Mouse (Mus musculus): ENCODE data around the gene Tuba1b.

The Tuba1b gene

GRCm38 (mm10) chr15:98902600-98902999 is 31.8 kb downstream of the Tuba1b start:
- TF ChIP-seq GATA4 (IDR thresholded peaks at IDR 0.05; ENCODE audit: insufficient replicate concordance, low read length), result no peak

DNA sequence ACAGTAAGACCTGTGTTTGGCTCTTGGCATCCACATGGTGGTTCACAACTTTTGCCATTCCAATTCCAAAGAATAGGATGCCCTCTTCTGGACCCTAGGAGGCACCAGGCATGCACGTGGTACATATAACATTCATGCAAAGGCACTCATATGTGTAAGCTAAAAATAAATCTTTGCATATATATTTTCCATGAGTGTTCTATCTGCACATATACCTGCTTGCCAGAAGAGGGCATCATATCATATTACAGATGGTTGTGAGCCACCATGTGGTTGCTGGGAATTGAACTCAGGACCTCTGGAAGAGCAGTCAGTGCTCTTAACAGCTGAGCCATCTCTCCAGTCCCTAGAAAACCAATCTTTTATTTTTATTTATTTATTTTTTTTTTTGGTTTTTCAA is 32.8 kb downstream of the Tuba1b start:
- TF ChIP-seq GATA4 (IDR thresholded peaks at IDR 0.05; ENCODE audit: insufficient replicate concordance, low read length), result no peak

DNA sequence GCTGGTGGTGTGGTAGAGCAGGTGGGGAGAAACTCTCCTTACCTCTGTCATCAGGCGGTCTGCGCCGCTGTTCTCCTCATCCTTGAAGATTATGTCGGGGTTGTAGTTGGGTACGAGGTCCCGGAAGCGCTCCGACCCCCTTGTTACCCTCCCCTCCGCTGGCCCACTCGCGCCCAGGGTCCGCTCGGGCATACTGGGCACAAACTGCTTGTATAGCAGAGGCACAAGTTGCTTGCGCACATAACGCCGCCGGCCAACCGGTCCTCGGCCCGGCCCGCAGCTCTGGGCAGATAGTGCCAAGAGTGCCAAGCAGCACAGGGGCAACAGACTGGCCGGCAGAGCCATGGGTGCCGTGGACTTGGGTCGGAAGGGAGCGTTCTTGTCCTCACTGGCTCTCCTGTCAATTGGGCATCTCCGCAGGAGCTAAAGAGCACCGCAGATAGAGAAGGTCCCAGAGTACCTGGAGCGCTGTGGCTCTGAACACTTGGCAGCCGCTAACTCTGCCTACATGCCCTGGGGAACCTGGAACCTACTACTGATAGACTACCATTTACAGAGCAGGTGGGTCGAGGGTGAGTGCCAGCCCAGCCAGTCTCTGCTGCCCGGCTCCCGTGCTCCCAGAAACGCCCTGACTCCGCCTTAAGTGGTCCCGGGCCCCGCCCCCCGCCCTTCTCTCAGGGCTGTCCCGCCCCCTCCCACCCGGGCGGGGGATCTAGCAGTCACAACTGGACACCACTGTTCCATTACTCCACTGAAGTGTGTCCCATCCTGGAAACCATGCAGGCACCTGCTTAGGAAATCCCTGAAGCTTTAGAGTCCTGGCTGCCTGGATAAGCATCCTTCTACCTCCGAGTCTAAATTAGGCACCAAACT is 36.2 kb downstream of the Tuba1b start, which contains the start of gene Dhh:
Dhh (minus strand) TSS at position 613 of the 873 bp plus-strand sequence.
- no peak for TF ChIP-seq GATA4 (IDR thresholded peaks at IDR 0.05; ENCODE audit: insufficient replicate concordance, low read length)

- no peak for TF ChIP-seq GATA4 (IDR thresholded peaks at IDR 0.05; ENCODE audit: insufficient replicate concordance, low read length)
Measured at GRCm38 (mm10) chr15:98897495-98897894, 36.9 kb downstream of the Tuba1b start.

- no peak for TF ChIP-seq GATA4 (IDR thresholded peaks at IDR 0.05; ENCODE audit: insufficient replicate concordance, low read length)
Measured at GRCm38 (mm10) chr15:98895635-98896589, 38.5 kb downstream of the Tuba1b start.

DNA sequence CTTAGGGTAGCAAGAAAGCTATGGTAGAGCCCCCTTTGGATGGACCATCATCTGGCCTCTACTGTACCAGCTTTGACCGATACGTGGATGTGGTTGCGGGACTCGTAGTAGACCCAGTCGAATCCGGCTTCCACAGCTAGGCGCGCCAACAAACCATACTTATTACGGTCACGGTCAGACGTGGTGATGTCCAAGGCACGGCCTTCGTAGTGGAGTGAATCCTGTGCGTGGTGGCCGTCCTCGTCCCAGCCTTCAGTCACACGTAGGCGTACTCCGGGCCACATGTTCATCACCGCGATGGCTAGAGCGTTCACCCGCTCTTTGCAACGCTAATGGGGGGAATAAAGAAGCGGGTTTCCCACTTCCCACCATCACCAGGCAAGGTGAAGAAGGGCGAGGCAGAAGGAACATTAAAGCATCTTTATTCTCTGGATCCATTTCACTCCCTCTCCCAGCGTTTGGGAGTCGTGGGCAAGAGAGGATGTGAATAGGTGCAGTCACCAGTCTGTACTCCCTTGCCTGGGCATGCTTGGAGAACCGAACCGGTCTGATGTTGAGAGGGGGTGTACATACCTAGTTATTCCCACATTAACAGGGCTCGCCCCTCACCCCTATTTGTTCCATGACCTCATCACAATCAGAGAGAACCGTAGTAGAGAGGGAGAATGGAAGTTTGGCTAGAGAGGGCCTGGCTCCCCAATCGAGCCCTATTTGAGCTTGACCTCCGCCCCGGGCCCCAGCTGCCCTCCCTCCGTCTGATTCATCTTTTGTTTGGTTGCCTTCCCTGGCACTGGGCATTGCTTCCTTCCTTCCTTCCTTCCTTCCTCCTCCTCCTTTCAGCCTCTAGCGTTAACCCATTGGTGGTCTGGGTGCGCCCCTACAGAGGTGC is 39.4 kb downstream of the Tuba1b start:
- no peak for TF ChIP-seq GATA4 (IDR thresholded peaks at IDR 0.05; ENCODE audit: insufficient replicate concordance, low read length)

GRCm38 (mm10) chr15:98893940-98894745 is 40.2 kb downstream of the Tuba1b start, which contains the start of gene Rhebl1:
TSS of gene Rhebl1 (minus strand) at chr15:98894540.
- TF ChIP-seq GATA4 (IDR thresholded peaks at IDR 0.05; ENCODE audit: insufficient replicate concordance, low read length), result no peak

DNA sequence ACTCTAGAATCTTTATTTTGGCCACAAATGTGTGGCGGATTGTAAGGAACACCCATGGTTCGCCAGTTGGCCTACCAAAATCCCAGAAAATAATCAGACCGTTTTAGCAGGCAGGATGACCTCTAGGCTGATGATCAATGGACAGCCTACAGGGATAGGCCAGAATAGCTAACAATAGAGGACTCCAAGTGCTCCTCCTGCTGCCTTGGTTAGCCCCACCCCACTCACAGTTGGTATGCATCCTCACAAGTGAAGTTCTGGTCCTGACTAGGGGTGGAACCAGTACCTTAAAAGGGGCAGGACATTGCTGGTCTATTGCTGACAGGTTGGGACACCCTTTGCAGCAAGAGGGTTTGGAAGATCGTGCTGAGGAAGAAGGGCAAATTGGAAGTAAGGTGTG is 41.3 kb downstream of the Tuba1b start:
- TF ChIP-seq GATA4 (IDR thresholded peaks at IDR 0.05; ENCODE audit: insufficient replicate concordance, low read length), result no peak

GRCm38 (mm10) chr15:98891907-98892606 is 42.3 kb downstream of the Tuba1b start:
- TF ChIP-seq GATA4 (IDR thresholded peaks at IDR 0.05; ENCODE audit: insufficient replicate concordance, low read length), result no peak

GRCm38 (mm10) chr15:98891198-98891742 is 43.1 kb downstream of the Tuba1b start:
- TF ChIP-seq GATA4 (IDR thresholded peaks at IDR 0.05; ENCODE audit: insufficient replicate concordance, low read length), result no peak

GRCm38 (mm10) chr15:98887526-98887925 is 46.8 kb downstream of the Tuba1b start:
- no peak for TF ChIP-seq GATA4 (IDR thresholded peaks at IDR 0.05; ENCODE audit: insufficient replicate concordance, low read length)

DNA sequence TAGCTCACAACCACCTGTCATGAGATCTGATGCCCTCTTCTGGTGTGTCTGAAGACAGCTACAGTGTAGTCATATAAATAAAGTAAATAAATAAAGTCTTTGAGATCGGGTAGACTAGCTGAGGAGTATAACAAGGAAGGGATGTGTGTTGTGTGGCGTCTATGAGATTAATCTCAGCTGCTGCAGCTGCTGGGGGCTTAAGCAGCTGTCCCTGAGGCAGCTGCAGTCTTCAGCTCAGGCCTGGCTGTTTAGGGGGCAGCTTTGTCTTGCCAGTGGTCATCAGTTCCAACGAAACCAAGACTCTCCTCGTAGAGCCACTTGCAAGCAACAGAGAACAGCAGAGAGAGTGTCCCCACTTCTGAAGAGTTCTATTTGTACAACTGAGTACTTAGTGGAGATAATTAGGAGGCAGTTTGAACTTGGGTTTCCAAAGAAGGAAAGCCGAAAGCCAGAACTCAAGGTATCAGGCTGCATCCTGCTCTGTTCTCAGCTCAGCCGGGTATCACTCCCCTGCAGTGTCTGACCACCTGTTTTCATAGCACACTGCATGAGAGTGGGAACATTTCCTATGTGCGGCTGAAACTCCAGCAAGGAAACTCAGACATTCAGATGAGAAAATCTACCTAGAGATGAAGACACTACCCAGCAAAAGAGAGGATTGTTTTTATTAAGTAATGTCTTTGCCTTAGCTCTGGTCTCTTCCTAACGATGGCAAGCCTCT is 47.5 kb downstream of the Tuba1b start:
- TF ChIP-seq GATA4 (IDR thresholded peaks at IDR 0.05; ENCODE audit: insufficient replicate concordance, low read length), result no peak
